Mouse (Mus musculus): ENCODE data around the gene Gm19965. TPM values are rescaled to one million over a fixed set of nuclear protein-coding genes. Genes with fewer than 3 reads are reported as not detected.

Gm19965 gene
- not detected in 2 replicates for polyA plus RNA-seq (2011; ENCODE audit: insufficient read depth, insufficient read length, low read depth, missing spikeins)

- no peak for TF ChIP-seq CTCF (IDR thresholded peaks at IDR 0.05; ENCODE audit: low read depth, low read length)
- Histone ChIP-seq H3K27me3 (ENCODE audit: control insufficient read depth, insufficient read depth, low read length, poor library complexity, severe bottlenecking) (no peaks in the 10 kb centered on the region), H3K9ac (ENCODE audit: low read depth, poor library complexity, severe bottlenecking) (no peak within 1 kb of the TSS), H3K36me3 (ENCODE audit: control insufficient read depth, insufficient read depth, low read length, poor library complexity, severe bottlenecking) (no peaks in the 10 kb centered on the region), H3K4me3 (ENCODE audit: low read depth, low read length) (no peak within 1 kb of the TSS), H3K4me1 (ENCODE audit: control insufficient read depth, insufficient read depth, low read length) (no peaks in the 10 kb centered on the region), H3K9me3 (replicated peaks; ENCODE audit: control insufficient read depth, insufficient read depth, low read length, poor library complexity, severe bottlenecking) (no peaks in the 10 kb centered on the region), H3K27ac (ENCODE audit: insufficient read depth, low read length) (no peak within 1 kb of the TSS)
Measured at GRCm38 (mm10) chr1:116802683-116803082, at the start of gene Gm19965. Gene Gm19965 (plus strand): TSS chr1:116802983.

GRCm38 (mm10) chr1:116782471-116782989, 20.3 kb upstream of the Gm19965 start:
- Histone ChIP-seq H3K27me3 (ENCODE audit: control insufficient read depth, insufficient read depth, low read length, poor library complexity, severe bottlenecking) (no peaks in the 10 kb centered on the region), H3K4me1 (ENCODE audit: control insufficient read depth, insufficient read depth, low read length) (no peaks in the 10 kb centered on the region), H3K4me3 (ENCODE audit: low read depth, low read length) (no peak overlapping the region), H3K36me3 (ENCODE audit: control insufficient read depth, insufficient read depth, low read length, poor library complexity, severe bottlenecking) (no peaks in the 10 kb centered on the region), H3K9me3 (replicated peaks; ENCODE audit: control insufficient read depth, insufficient read depth, low read length, poor library complexity, severe bottlenecking) (no peaks in the 10 kb centered on the region), H3K27ac (ENCODE audit: insufficient read depth, low read length) (no peak overlapping the region), H3K9ac (ENCODE audit: low read depth, poor library complexity, severe bottlenecking) (no peak overlapping the region)
- TF ChIP-seq EP300 (IDR thresholded peaks at IDR 0.05; ENCODE audit: insufficient read depth, low read depth, low read length) = no peak
- TF ChIP-seq CTCF (IDR thresholded peaks at IDR 0.05; ENCODE audit: low read depth, low read length) = no peak
- no peak for TF ChIP-seq POLR2A (IDR thresholded peaks at IDR 0.05; ENCODE audit: insufficient read depth, low read length)
